Mouse (Mus musculus): ENCODE measurements around the gene Hbp1.

The Hbp1 gene

DNA sequence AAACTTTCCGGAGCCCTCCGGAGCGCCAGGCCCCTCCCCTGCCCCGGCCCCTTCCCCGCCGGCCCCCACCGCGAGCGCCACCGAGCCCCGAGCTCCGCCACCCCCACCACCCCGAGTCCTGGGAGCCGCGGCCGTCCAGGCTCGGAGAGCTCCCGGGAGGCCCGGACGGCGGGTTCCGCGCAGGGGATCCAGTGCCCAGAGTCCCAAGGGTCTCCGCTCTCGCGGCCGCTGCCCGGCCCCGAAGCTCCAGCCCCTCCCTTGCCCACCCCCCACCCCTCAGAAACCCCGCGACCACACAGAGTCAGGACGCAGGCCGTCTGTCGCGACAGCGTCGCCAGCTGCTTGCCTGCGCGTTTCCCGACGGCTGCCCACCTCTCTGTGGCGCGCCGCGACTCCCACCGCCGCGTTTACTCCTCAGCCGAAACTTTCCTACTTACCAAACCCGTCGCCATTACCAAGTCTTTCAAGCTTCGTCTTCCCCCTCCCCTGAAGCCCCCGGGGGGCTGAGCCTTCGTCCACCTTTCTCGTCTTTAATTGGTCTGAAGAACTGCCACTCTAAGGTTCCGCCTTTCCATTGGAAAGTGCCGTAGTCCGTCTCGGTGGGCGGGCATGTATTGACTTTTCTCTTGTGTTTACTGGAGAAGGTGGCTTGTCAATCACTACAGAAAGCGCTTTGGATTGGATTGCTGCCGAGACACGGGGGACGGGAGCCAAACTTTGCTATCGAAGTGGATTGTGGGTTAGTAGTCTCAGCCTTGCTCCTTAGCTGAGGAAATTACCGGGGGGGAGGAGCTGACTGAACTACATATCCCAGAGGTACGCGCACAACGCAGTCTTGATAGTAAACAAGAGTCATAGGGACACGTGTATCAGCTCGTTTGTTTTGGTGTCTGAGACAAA, at the start of gene Hbp1:
Hbp1 (minus strand) TSS at position 777 of the 900 bp plus-strand sequence.
- in situ Hi-C loops (cut with MboI, MseI) = loop anchor here (10.0 to 25.0 kb wide), 4 partner anchors 313 to 1363 kb away; partner anchors contain the start of genes Bcap29 (in 1 of the 2) and Tmem18 (in 1 of the 2)

DNA sequence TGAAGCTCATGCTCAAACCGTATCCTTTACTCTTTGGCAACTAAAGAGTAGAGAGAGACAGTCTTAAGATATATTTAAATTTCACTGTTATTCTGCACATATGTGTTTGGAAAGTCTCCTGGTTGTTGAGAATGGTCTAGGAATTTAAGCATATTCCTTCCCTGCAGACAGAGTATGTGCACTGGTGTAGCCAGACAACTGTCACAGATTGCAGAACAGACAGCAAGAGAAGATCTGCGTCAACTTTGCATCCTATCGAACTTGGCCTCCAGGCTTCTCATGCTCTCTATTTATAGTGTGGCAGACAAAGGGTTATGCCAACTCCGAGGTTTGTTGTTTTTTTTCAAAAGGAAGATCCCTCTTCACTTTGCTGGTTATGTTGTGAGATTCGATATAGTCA, 48.4 kb upstream of the Hbp1 start:
- in situ Hi-C loops (cut with MboI, MseI) = no loop called here

DNA sequence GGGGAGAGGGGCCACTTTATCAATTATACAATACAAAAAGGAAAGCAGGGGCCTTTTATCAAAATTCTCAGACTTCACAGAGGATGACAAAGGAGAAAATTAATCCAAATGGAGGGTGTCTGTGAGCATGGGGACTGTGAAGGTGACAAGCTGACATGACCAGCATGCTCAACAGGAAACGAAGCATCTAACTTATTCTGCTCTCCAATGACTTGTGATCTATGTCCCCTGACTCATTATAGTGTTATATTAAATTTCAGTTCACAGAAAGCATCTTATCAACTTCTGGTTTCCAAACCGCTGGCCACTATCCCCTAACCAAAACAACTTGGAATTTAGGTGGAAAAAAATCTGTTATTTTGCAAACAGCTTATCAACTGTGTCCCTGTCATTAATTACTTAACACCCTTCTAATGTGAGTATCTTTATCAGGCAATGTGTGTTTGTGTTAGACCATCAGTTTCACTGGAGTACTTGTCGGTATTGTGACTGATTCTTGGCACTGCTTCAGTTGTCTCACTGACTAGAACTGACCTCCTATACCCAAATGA, 47.1 kb upstream of the Hbp1 start:
- in situ Hi-C loops (cut with MboI, MseI) = no loop called here

DNA sequence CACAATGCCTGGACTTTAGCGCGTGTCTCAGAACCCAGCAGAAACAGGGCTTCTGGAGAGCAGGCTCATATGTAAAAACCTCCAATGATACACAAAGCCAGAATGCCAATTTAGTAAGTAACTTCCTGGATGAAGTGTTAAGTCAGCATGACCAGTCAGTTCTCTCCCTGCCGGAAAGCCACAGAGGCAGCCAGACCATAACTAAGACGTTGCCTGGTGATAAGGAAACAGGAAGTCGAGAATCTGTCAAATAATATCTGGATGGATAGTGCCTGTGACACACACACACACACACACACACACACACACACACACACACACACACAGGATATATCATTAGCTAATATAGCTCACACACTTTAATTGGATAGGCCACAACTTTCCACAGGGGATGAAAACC, 46.5 kb upstream of the Hbp1 start:
- in situ Hi-C loops (cut with MboI, MseI) = no loop called here

DNA sequence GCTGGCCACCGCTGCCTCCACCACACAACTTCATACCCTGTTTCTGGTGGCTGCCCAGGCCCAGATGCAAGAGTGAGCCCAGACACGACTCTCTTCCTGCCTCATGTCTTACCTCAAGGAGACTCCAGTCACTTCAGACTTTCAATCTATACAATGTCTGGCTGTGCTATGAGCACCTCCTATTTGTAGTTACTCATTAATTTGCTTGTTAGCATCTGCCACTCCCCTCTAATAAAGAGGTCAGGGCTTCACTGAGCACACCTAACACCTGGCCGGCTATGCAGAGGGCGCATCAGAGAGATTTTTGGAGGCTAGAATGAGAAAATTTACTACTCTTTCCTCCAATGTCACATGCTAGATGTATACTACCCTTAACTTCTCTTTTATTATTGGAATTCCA, 40.2 kb upstream of the Hbp1 start:
- in situ Hi-C loops (cut with MboI, MseI) = no loop called here

DNA sequence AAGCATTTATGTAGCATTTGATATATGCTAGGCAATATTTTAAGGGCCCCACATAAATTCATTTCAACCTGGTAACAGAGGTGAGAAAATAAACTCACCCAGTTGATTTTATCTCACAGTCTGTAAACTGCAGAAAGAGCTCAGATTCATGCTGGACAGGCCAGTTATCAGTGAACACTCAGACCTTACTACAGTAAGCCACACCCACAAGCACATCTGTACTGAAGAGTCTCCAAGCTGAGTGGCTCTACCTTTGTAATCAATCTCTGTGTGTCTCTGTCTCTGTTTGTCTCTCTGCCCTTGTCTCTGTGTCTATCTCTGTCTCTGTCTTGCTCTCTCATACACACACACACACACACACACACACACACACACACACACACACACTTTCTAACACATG, 39.4 kb upstream of the Hbp1 start:
- in situ Hi-C loops (cut with MboI, MseI) = no loop called here

DNA sequence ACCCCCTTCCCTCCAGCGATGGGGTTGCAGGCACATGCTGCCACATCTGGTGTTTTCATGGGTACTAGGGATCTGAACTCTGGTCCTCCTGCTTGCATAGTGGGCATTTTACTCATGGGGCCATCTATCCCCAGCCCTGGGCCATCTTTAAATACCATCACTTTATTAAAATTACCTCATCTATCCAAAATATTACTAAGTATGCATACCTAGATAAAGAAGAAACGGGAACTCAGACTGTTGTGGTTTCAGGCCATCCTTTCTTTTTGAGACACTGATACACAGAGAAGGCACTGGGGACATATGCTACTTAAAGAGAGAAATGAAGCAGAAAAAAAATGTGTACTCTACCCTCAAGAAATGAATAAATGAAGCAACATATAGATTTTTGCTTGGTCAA, 36.1 kb upstream of the Hbp1 start:
- in situ Hi-C loops (cut with MboI, MseI) = no loop called here

DNA sequence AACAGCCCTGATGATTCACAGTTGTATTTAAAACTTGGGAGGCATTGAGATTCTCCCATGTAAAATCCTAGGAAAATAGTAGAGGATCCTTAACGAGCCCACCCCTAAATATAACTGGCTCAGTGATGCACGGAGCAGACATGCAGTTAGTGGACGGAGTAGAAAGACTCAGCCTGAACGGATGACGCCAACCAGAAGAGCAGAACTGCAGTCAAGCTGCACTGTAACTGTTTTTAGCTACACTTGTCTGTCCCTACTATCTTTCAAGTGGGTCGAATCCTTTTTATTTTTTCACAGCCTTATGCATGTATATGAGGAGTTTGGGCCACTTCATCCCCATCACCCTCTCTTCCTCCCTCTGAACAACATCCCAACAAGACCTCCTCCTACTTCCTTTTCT, 35.4 kb upstream of the Hbp1 start:
- in situ Hi-C loops (cut with MboI, MseI) = no loop called here

DNA sequence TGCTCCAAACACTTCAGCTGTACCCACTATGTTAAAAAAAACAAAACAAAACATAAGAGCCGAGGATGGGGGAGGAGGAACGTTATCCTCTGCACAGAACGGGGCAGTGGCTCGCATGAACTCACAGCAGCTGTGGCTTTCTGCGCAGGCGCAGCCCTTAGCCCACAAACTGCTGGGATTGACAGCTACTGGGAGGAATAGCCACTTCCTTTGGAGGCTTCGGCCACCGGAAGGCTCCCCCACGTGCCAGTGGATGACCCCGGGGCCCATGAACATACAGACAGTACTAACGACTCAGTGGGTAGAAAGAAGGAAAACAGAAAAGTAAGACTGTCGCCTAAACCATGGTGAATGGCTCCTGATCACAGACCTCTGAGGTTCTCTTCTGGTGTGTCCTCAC, 34.3 kb upstream of the Hbp1 start:
- in situ Hi-C loops (cut with MboI, MseI) = no loop called here

DNA sequence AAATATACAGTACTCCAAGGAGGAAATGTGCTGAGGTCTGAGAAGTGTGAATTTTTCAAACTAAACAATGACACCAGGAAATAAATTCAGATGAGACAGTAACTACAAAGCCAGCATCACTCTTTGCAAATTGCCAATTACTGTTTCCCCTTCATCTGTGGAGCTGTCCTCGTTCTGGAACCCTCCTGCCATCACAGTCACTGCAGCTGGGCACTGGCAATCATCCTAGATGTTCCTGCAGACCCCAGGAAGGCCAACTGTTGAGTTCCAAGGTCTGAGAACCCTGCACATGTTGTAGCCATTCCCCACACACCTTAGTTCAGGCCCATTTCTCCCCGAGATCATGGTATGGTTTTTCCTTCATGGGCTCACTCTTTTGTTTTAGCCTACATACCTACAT, 33.9 kb upstream of the Hbp1 start:
- in situ Hi-C loops (cut with MboI, MseI) = no loop called here

DNA sequence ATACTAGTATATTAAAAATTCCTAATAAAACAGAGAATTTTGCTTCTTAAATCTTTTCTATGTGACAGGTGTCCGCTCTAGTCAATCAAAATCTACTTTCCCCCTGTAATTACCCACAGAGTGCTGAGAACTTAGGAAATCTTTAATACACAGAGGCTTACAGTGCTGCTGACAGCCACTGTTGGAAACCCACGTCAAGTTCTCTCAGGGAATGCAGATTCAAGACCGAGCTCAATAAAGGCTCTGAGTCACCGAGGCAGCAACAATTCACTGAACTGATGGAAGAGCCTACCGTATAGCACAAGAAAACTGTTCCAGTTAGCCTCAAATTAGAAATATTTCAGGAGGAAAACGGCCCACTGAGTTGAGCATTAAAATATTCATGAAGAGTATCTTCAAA, 33.4 kb upstream of the Hbp1 start:
- in situ Hi-C loops (cut with MboI, MseI) = no loop called here

DNA sequence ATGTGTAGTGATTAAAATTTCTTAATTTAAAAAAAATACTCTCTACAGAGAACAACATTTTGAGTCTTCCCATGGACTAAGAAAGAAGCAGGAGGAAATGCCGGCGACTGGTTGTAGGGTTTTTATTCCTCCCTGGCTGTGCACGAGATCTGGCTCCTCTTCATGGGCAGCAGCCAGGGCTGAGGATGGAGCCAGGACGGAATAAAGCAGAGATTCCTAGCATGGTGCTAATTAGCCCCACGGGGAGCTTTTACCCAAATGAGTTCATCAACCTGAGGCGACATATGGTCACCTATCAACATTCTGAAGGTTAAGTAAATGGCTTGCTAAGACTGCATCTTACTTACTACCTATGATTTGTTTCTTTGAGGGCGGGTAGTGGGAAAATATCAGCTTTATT, 32.9 kb upstream of the Hbp1 start:
- in situ Hi-C loops (cut with MboI, MseI) = no loop called here

DNA sequence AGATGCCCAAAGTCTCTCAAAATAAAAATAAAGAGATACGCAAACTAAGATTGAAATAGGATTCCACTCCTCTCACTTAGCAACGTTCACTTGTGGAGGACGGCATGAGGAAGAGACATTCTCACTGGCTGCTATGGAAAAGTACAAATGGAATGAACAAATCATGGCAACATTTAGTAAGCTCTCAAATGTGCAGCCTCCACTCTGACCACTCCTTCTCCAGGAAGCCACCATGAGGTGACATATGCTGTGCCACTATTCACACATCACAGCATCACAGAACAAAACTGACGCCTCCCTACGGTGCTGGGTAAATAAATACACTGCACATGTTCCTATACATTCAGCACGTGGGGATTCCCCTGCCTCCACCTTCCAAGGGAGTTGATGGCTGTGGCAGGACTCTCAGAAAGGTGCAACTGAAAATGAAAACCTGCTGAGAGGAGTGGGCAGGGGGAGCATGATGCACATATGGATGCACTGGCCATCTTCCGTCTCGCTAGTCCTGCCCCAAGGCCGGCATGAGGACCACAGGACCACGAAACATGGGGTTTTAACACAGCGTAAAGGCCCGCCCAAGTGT, 27.4 kb upstream of the Hbp1 start:
- in situ Hi-C loops (cut with MboI, MseI) = no loop called here

DNA sequence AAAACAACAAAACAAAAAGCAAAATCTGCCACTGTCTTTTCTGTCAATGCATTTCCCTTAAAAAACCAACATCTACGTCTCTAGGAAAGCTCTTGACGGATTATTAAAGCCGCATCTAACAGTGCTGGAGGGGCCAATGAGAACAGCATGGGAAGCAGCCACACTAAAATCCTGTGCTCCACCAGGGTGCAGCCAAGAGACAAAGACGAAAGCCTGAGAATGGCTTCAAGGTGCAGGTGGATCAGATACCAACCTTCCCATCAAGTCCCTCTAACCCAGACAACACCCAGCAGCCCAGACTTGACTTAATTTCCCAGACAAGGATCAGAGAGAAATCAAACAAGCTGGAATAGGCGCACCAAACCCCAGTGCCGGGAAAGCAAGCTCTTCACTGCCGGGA, 26.2 kb upstream of the Hbp1 start:
- in situ Hi-C loops (cut with MboI, MseI) = no loop called here

DNA sequence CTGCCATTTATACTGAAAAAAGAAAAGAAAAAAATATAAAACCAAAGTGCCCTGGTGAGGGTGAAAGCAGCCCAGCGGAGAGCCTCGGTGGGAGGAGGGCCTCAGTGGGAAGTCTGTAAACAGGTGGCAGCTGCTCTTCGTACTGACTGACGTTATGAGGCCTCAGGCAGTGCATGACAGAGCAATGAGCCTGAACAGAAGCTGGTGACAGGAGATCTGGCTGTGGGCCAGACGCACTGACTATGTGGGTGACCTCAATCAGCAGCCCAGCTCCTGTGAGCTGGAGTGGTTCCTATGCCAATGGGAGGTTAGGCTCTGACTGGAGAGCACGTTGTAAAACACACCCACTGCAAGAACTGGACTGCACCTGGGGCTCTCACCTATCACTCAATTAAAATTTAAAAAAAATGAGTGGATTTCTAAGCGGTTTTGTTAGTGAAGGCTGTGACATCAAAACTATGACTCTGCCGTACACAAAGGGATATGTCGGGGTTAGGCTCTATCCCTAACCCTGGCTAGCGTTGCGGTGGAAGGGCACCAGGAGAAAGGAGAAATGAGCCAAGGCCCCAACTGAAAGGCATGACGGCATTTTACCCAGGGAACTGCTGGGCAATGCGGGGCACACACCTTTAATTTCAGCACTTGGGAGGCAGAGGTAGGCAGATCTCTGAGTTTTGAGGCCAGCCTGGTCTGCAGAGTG, 23.3 kb upstream of the Hbp1 start:
- in situ Hi-C loops (cut with MboI, MseI) = loop anchor here in 1 of 2 experiments (5.0 kb wide), 1 partner anchor 274 kb away; no protein-coding TSS in a partner anchor

DNA sequence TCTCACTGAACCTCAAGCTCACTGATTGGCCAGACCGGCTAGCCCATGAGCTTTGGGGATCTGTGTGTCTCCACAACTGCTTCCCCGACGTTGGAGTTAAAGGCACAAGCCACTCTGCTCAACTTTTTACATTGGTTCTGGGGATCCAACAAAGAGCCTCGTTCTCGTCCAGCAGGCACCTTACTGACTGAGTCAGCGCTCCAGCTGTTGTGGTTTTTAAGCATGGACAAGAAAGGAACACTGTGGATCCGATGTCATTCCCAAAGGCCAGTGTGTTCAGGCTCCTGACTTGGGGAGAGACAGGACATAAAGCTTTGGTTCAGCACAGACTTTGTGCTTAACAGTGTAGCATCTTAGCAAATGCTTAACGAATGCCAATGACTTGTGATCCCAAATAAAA, 21.2 kb upstream of the Hbp1 start:
- in situ Hi-C loops (cut with MboI, MseI) = loop anchor here in 1 of 2 experiments (5.0 kb wide), 1 partner anchor 276 kb away; no protein-coding TSS in a partner anchor

DNA sequence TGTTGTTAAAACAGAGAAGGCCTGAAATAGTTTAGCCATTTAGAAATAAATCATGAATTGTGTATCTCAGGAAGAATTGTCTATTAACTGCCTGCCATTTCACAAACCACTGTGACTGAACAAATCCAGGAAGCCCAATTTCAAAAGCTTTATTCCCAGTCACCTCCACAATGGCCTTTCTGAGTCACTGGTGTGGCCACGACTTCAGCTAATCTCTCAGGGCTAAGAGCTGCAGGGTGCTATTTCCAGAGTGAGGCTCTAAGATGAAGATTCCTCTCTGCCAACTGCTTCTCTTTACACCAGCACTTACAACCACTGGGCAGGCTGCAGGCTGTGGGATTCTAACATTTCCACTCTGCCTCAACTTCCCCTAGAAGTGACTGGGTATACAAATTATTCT, 18.8 kb upstream of the Hbp1 start:
- in situ Hi-C loops (cut with MboI, MseI) = loop anchor here (5.0 kb wide), 3 partner anchors 88 to 278 kb away; no protein-coding TSS in a partner anchor

DNA sequence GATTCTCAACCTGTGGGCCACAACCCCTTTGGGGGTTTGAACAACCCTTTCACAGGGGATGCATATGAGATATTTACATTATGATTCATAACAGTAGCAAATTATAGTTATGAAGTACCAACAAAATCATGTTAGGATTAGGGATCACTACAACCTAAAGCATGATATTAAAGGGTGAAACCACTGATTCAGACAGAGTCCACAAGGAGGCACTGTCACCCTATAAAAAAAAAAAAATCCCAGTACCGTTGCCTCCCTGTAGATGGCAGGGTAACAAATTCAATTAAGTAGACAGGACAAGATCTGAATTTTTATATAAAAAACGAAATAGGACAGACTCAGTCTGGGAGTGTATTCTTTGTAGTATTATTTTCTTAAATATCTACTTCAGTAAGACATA, 17.2 kb upstream of the Hbp1 start:
- in situ Hi-C loops (cut with MboI, MseI) = loop anchor here (5.0 kb wide), 3 partner anchors 90 to 280 kb away; no protein-coding TSS in a partner anchor

DNA sequence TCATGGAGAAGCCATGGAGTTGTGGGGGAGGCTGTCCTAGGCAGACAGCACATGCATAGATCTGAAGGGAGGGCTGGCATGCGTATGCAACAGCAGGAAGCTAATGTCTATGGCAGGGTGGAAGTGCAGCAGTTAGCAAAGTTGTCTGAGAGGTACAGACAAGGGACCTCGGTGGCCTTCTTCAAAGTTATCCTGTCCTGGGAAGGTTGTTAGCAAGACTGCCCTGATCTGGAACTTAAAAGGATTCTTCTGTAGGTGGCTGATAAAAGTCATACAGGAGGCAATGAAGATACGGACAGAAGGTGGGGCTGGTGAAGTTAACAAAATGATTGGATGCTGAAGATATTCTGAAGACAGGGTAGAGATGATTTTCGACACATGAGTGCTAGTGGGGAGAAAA, 16.1 kb upstream of the Hbp1 start:
- in situ Hi-C loops (cut with MboI, MseI) = loop anchor here (5.0 kb wide), 3 partner anchors 91 to 281 kb away; no protein-coding TSS in a partner anchor

DNA sequence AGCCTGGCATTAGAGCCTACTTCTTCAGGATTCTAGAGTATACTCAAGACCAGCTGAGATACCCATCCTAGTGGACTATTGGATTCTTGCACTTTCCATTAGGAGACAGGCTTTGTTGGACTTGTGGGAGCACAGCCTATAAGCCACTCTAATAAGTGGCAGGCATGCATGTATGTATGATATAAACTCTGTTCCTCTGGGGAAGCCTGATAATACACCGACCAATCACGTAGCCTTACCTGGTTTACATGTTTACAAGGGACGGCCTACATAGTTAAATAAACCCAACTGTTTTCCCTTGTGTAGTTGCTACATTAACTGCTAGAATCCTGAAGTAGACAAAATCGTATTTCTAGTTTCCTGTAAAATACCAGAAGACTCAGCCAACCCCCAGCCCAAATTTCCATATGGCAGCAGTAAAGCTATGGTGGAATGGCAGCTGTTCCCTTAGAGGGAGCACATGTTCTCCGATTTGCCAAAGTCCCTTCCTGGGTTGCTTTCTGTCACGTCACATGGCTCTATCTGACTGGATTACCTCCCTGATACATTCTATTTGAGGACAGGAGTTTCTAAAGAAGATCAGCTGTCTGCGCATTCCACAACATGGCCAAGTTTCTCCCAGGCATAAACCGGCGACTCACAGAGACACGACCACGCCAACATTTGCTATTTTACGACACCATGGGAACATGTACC, 15.3 kb upstream of the Hbp1 start:
- in situ Hi-C loops (cut with MboI, MseI) = loop anchor here (5.0 kb wide), 3 partner anchors 92 to 282 kb away; no protein-coding TSS in a partner anchor

DNA sequence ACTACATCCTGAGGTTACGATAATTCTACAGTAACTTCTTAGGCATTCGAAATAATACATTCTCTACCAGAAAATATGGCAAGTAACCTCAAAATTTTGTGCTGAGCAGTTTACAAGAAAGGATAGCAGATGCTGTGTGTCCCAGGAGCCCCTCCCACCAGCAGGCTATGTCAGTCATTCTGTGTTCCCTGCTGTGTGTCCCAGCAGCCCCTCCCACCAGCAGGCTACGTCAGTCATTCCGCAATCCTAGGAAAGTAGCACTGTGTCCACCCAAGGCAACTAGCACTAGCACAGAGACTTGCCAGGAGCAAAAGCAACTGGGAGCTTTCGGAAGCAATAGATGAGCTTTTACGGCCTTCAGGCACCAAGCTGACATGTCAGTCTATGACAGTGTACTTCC, 13.7 kb upstream of the Hbp1 start:
- in situ Hi-C loops (cut with MboI, MseI) = no loop called here
